Mouse (Mus musculus) cerebellum, adult 8-10 months (tissue): ENCODE data around the gene Lemd1.
"Not testable (repeated sequence)": the region's sequence is repeated elsewhere in the genome, so short reads cannot be mapped to it uniquely, and the experiment has no call there.

Experiments used
- DNase-seq: peaks from one replicate; pipeline ENCODE4 v3.0.0; 2022

Gene Lemd1

GRCm38 (mm10) chr1:132191093-132191785 lies at the start of gene Lemd1, which contains the start of gene AC124108.1:
Lemd1 (plus strand) TSS chr1:132191431.
AC124108.1 (plus strand) TSS chr1:132191457.
- no peak for DNase-seq

- no peak for DNase-seq
Measured at GRCm38 (mm10) chr1:132141753-132142152, 49.5 kb upstream of the Lemd1 start.

GRCm38 (mm10) chr1:132143079-132143478 lies 48.2 kb upstream of the Lemd1 start:
- DNase-seq: no peak

- DNase-seq: no peak
Measured at GRCm38 (mm10) chr1:132143730-132144129, 47.5 kb upstream of the Lemd1 start.

DNA sequence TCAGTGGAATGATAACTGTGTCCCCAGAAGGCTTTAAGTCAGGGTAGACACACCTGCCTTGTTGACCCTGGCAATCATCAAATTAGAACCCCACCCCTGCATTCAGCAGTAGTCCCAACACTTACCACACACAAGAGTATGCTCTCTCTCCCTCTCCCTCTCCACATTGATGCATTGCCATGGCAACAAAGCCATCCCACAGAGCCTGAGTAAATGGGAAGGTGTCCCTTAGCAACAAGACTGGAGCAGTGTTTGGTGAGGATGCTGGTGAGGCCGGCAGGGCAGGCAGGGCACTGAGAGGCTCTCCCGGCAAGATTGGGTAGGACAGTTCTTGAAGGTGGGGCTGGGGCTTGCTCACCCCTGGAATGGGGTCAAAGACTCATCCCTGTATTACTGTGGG lies 47.0 kb upstream of the Lemd1 start:
- no peak for DNase-seq

- DNase-seq: no peak
Measured at GRCm38 (mm10) chr1:132144837-132145236, 46.4 kb upstream of the Lemd1 start.

- no peak for DNase-seq
Measured at GRCm38 (mm10) chr1:132145973-132146685, 45.1 kb upstream of the Lemd1 start.

- no peak for DNase-seq
Measured at GRCm38 (mm10) chr1:132149410-132149809, 41.8 kb upstream of the Lemd1 start.

GRCm38 (mm10) chr1:132150171-132150570 lies 41.1 kb upstream of the Lemd1 start:
- no peak for DNase-seq

DNA sequence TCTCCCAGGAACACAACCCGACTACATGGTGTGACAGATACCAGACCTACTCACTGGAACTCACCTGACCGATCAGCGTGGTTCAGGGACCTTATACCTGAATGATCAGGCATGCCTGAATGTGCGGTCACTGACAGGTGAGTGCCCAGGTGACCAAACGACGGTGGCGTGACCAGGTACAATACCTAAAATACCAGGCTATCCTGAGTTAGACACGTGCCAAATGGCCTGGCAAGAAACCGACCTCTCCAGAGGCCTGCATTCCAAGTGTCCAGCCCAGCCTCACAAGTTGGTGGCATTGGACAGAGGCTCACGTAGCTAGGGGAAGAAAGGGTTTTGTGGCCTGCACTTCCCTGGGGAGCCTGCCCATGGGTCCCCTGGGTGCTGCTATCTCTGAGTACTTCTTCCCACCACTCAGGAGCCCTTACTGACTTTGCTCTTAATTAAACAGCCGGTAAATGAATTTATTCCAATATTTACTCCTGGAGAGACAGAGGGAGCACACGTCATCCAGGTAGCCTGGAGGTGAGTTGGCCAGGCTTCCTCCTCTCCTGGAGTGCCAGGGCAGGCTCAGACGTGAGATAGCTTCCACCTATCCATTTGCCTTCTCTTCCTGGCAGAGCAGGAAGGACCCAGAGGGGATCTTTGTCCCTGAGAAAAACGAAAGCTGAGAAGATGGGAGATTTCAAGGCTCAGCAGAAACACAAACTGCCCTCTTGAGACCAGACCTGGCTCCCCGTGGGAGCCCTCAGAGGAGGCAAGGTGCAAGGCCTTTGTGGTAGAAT lies 40.2 kb upstream of the Lemd1 start:
- no peak for DNase-seq

DNA sequence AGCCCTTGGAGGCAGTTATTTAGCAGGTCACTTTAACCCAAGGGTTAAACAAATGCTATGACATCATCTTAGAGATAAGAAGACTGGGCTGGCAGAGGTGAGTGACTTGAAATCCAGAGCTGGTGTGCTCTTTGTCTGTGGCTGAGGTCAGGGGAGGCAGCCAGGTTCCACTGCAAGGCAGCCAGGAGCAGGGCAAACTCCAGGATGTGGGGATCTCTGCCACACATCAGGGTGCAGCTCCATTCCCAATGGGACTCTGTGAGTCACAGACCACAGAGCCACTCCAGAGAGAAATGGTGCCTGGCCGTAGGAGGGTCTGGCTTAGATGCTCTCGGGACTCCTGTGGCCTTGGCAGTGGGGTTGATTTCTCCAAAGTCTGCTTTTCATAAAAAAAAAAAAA lies 39.3 kb upstream of the Lemd1 start:
- DNase-seq: no peak

DNA sequence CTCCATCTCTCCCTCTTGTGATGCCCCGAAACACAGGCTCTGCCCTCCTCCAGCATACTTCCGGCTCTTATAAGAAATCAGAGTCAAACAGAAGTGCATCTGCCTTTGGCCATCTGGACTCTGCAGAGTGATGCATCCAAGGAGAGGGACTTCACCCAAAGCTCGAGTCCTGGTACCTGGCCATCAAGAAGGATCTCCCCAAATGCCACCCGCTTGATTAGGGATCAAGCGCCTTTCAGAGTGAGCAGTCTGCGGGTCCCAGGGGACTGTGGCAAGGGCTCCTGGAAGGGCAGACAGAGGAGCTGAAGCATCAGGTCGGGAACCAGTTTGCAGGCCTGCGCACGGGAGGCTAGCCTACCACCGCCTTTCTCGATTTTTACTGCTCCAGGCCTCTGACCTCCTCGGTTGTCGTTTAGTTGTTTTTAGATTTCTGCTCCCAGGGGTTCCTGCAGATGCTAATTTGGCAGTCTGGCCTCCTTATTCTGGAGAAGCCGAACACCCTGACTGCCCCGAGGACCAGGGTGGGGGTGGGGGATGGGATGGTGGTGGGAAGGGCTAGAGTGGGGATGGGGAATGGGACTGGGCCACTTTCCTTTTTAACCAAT lies 38.0 kb upstream of the Lemd1 start:
- no peak for DNase-seq

DNA sequence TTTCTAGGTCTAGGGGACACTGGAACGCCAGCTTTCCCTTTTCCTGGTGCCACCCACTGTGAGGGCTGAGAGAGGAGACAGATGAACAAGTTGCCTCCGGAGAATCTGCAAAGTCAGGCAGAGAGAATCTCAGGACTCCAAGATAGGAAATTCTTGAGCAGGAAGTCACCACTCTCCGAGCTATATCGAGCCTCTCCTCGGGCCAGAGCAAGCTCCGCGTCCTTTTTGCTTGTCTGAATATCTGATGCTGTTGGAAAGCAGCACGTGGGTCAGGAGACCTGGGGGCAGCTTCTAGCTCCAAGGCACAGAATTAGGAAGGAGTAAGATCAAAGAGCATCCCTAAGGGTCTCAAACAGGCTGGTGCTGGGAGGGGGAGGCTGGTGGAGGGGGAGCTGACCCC lies 37.5 kb upstream of the Lemd1 start:
- DNase-seq: no peak

DNA sequence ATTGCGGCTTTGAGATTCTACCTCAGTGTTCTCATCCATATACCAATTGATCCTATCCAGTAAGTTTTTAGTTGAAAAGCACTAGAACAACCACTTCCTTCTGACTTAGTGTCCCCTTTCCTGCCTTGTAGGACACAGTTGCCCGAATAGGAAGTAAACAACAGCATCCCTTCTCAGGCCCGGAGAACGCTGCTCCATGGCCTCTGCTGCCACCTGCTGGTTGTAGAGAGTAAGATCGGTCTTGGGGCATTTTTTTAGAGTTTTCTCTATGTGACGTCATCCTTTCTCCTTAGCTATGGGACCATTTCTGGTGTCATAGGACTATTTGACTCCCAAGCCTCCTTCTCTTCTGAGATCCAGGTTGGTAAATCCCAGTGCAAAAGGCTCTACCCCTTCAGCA lies 35.5 kb upstream of the Lemd1 start:
- DNase-seq: peak; percentile 83

- peak; percentile 96 for DNase-seq
Measured at GRCm38 (mm10) chr1:132157016-132157781, 34.0 kb upstream of the Lemd1 start.

DNA sequence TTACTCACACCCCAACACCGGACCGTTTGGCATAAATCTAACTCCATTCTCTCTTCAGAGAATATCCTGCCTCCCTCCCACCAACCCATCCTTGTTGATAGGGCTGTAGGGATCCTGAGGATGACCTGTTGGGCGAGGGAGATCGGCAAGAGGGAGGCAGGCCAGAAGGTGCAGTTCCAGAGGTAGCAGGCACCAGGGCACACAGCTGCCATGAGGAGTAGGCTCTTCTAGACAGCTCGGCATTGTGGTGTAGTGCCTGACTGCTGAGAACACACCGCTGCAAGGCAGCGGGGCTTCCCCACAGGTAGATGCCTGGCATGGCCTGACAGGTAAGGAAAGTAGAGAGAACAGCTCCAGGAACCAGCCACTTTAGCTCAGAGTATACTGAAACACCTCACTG lies 33.4 kb upstream of the Lemd1 start:
- no peak for DNase-seq

DNA sequence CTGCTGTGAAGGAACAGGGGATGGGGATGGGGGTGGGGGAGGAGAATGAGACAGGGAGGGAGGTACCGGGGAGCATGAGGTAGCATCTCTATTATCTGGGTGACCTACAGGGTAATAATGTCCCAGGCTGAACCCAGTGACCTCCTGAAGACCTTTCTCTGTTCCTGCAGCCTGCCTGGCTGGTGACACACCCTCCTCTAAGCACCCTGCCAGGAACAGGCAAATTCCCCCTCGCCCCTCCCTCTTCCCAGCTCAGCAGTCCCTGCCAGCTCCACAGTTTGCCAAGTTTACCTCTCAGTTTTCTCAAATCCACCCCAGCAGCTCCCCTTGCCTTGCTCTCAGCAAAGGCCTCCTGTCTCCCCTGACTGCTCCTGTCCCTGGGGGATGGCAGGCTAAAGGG lies 32.5 kb upstream of the Lemd1 start:
- no peak for DNase-seq

DNA sequence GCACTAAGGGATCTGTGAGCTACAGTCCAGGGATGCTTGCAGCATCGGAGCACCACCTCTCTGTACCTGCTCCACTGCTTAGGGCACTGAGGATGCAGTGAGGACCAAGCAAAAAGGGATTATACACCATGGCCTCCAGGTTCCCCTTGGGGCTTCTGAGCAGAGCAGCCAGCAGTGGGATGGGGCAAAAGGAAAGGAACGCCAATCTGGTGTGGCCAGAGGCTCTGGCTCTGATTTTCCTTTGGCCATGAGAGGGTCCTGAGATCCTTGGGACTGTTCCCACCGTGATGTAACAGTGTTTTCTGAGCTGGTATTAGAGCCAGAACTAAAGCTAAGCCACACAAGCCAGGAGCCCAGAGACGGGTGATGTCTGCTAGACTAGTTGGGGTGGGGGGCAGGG lies 31.6 kb upstream of the Lemd1 start:
- DNase-seq: no peak

GRCm38 (mm10) chr1:132161211-132161880 lies 29.9 kb upstream of the Lemd1 start:
- peak; percentile 66 for DNase-seq

DNA sequence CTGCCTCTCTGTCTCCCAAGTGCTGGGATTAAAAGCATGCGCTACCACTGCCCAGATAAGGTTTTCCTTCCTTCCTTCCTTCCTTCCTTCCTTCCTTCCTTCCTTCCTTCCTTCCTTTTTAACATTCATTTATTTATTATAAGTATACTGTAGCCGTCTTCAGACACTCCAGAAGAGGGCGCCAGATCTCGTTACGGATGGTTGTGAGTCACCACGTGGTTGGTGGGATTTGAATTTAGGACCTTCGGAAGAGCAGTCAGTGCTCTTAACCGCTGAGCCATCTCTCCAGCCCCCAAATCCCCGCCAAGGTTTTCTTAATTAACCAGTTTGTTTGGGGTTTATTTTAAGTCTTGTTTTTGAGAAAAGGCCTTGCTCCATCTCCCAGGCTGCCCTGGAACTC lies 28.6 kb upstream of the Lemd1 start:
- not testable (repeated sequence) for DNase-seq

DNA sequence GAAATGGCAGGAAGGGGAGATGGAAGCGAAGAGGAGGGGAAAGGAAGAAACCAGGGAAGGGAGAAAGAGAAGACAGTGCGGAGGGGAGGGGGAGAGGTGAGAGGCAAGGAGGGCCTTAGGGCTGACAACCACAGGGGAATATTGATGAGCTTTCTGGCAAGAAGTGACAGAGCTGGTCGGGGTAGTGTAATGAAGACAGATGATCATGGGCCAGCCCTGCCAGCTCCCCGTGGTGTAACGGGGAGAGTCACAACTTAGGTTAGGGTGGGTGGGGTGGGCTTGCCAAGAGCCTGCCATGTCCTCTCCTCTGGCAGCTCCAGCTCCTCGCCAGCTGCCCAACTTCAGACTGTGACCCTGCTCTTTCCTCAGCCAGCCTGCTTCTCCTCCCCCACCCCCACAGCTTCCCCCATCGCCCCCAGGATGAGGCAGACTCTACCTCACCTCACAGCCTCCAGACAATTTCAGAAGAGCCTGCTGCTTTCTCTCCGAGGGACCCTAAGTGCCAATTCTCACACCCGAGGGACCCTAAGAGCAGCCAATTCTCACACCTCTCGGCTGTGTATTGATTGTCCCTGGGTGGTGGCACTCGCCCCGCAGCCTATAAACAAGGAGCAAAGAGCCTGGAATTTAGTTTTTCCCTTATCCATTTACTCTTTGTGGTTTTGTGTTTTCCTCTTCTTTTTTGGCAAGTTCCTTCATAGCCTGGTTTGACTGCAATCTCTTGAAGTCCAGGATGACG lies 26.3 kb upstream of the Lemd1 start:
- no peak for DNase-seq
